Mouse (Mus musculus) layer of hippocampus, postnatal 10 days (tissue): ENCODE measurements around the gene Mob4. TPM values are rescaled to one million over a fixed set of nuclear protein-coding genes. Genes with fewer than 3 reads are reported as not detected.
"Not testable (repeated sequence)": the region's sequence is repeated elsewhere in the genome, so short reads cannot be mapped to it uniquely, and the experiment has no call there.

Source experiments
- DNase-seq, 2 experiments: peaks; one replicate each; pipeline ENCODE4 v3.0.0; 2021; ENCODE audit warnings: low spot score in 2 of 2
- long read RNA-seq: library from polyadenylated mRNA; stranded (forward); transcript quantifications from one replicate; pipeline ENCODE4 v2.0.0, GENCODE M21; 2023
- total RNA-seq, 2 experiments: library from RNA; stranded (reverse); gene quantifications; 2 replicates each; pipeline ENCODE4 v1.2.3; 2021

Gene Mob4
- total RNA-seq: 10 to 100 TPM; 64.7 to 79.4 TPM
- long read RNA-seq, transcript Mob4-205 (8 exons, 2,840 nt): major isoform, 100 of 111 reads
- long read RNA-seq, partial matches to known transcripts: 1 of 111 reads
- long read RNA-seq, other reads (novel, unspliced or antisense): 8 of 111 reads

DNA sequence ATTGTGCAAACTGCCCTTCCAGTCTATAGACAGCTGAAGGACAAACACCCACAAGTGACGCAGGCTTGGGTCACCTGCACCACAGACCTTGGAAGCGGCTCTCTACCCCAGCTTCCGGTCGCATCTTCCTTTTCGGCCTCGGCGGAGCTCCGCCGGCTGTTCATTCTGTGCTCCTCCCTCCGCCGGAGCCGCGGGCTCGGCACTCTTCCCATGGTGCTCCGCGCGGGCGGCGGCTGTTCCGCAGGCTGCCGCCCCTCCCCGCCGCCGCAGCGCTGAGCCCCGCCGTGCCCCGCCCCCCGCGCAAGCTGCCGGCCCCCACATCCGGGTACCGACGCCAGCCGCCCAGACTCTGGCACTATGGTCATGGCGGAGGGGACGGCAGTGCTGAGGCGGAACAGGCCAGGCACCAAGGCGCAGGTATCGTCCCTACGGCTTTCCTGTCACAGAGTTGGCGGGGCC, at the start of gene Mob4:
Gene Mob4, plus strand, starts transcription at position 289 of the 459 bp plus-strand sequence.
- DNase-seq: peak; percentile 95 to 96

DNA sequence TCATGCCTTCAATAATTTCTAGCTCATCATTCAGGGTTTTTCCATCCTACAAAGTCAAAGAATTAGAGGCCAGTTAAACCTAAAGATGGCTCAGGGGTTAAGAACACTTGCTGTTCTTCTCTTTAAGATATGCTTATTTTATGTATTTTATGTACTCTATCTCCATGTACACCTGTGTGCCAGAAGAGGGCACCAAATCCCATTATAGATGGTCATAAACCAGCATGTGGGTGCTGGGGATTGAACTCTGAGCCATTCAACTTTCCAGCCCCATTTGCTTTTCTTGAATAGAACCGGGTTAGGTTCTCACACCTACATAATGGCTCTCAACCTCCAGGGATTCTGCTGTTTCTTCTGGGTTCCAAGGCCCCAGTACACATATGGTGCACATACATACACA, 48.9 kb upstream of the Mob4 start:
- DNase-seq: no peak

DNA sequence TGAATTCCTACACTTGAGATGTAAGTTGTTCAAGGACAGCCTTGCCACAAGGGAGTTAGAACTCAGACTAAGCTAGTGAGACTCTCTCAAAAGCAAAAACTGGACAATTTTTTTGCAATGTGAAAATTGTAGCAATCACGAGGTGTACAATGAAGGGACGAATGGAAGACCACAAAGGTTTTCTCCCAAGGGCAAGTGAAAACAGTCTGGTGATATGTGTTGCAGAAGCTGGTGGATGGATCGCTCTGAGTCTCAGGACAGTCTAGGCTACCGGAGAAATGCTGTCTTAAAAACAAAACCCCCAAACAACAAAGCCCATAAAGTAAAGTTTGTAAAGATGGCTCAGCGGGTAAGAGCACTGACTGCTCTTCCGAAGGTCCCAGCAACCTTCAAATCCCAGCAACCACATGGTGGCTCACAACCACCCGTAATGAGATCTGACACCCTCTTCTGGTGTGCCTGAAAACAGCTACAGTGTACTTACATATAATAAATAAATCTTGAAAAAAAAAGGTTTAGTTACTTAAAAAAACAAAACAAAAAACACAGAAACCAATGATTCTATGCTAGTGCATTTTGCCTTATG, 45.2 kb upstream of the Mob4 start:
- DNase-seq: no peak

DNA sequence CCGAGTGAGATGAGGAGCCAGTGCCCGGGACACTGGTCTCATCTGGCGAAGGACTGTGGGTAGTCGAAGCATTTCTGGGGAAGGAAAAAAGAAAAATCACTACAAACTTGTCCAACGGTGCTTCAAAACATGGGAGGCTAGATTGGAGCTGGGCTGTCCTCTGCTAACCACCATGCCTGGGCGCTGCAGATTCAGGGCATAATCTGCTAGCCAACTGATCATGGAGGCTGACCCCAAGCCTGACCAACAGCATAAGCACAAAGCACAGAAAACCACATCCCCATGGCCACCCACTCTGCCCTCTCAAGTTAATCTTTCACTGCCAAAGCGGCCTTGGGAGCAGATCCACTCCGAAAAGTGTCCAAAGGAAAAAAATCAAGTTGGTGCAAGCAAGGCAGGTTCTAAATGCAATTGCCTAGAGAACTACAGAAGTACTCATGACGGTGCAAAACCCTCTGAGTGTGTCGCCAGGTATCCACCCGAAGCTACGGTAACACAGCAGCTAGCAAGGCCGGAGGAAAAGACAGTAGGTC, 44.1 kb upstream of the Mob4 start:
- DNase-seq: peak; percentile 15 to 21

DNA sequence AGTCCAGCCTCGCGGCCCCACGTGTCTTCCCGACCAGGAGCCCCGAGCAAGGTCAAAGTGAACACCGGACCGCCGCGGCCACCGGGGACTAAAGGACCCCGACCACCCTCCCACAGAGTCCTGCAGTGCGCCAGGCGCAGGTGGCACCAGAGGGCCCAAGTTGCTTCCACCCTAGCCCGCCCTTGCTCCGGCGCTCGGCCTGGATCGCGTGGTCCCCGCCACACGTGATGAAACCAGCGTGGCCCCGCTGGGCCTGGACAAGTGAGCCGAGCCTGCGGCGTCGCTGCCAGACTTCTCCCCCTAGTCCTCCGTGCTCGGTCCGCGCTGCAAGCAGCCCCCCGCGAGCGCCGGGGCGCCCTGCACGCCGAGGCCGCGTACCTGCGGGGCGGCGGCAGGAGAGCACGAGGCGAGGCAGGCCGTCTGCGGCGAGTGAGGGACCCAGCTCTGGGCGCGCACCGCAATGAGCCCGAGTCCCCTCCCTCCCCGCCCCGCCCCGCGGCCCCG, 43.6 kb upstream of the Mob4 start:
- DNase-seq: peak in 1 of 2 experiments; percentile 70

DNA sequence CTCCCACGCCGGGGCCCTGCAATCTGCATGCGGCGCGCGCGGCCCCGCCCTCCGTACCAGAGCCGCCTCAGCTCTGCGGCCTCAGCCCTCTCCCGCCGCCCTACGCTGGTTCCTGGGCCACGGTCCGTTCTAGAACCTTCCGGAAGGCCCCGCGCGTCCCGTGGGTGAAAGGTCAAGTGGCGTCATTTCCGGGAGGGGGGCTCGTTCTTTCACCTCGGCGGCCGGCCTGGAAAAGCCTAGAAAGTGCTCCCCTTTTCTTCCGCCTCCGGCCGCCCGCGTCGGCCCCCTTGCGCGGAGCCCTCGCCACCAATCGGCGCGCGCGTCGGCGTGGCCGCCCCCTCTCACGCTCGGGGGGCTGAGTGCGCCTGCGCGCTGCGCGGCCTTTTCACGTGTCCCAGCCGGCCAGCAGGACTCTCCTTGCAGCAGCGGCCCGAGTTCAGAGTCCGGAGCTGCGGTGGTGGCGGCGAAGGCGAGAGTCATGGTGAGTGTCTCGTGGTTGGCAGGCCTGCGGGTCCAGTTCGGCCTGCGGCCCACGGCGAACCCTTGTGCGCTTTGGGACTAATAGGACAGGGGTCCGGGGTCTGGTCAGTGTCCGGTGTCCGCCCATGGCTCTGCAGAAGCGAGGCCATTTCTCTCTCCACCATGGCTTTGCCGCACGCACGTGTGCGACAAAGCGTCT, 43.0 kb upstream of the Mob4 start, which contains the start of the genes Hspe1 and Hspd1:
Gene Hspe1, plus strand, starts transcription at position 201 of the 679 bp plus-strand sequence.
Gene Hspd1, minus strand, starts transcription at position 312 of the 679 bp plus-strand sequence.
- DNase-seq: peak; percentile 97 to 99

DNA sequence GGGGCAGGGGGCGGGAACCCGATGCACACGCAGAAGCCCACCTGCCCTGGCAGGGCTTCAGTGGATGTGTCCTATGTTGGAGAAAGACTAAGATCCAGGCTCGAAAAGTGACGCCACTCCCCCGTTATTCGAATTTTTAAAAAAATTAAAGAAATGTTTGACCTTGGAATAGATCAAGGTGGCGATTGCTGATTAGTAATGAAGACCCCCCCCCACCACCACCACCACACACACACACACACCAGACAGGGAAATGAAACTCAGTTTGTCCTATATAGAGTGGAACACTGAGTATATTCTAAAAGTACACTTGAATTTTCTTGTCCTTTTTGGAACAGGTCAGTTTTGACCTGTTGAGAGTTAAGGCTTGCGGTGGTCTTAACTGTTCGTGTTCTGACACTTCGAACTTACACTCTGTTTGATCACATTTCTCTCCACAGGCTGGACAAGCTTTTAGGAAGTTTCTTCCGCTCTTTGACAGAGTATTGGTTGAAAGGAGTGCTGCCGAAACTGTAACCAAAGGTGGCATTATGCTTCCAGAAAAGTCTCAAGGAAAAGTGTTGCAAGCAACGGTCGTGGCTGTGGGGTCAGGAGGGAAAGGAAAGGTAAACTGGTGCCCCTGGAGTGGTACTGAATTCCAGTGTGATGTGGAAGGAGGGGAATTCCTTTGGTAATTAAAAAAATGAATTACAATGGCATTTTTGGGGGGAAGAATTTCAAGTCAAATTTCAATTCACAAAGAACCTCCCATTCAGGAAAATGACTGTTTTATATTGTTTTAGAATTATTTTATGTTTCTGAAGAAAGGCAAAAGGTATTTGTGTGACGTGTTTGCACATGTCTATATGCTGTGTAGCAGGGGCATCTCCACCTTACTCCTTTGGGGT, 42.2 kb upstream of the Mob4 start:
- no peak for DNase-seq

DNA sequence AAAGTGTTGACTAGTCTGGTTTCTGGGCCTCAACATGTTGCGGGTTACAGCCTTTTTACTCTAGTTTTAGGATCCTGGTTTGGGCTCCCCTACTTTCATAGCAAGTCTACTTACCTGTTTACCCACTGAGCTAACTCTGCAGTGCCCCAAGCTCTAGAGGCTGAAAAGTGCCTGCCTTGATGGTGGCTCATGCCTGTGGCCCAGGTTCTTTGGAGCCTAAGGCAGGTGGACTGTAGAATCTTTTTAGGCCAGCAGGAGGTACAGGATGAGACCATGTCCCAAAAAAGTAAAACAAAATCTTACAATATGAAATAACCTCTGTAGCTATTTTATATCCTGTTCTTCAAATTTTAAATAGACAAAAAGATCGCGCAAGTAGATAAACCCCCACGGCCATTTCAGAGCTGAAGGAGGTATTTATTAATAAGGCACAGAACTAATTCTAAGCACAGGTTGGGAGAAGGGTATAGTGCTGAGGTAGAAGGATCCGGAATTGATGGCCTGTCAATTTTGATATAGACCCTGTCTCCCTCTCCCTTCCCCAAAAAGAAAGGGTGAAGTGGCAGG, 41.5 kb upstream of the Mob4 start:
- no peak for DNase-seq

DNA sequence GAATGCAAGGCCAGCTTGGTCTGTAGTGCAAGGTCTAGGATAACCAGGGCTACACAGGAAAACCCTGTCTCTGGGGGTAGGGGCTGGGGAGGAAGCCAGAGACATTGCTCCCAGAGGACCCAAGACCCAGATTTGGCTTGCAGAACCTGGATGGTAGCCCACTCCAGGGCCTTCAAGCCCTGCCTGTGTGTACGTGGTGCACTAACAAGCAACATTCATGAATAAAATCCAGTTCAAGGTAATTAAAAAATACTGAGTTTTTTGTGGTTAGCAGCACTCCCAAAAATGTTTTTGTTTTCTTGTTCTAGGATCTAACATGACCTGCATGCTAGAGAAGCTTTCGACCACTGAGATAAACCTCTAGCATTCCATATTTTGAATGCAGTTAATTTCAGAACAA, 39.0 kb upstream of the Mob4 start:
- DNase-seq: no peak

DNA sequence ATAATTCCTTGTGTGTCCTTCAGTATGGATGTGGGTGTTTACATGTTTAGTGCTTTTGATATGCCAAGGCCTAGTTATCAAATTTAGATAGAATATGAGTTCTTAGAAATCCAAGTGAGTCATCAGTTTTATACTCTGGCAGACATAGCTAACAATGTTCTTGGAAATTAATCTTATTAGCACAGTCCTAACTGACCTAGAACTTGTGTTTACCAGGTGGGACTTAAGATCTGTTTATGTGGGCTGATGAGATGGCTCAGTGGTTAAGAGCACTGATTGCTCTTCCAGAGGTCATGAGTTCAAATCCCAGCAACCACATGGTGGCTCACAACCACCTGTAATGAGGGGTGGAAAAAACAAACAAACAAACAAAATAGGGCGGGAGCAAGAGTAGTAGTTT, 38.6 kb upstream of the Mob4 start:
- DNase-seq: no peak

DNA sequence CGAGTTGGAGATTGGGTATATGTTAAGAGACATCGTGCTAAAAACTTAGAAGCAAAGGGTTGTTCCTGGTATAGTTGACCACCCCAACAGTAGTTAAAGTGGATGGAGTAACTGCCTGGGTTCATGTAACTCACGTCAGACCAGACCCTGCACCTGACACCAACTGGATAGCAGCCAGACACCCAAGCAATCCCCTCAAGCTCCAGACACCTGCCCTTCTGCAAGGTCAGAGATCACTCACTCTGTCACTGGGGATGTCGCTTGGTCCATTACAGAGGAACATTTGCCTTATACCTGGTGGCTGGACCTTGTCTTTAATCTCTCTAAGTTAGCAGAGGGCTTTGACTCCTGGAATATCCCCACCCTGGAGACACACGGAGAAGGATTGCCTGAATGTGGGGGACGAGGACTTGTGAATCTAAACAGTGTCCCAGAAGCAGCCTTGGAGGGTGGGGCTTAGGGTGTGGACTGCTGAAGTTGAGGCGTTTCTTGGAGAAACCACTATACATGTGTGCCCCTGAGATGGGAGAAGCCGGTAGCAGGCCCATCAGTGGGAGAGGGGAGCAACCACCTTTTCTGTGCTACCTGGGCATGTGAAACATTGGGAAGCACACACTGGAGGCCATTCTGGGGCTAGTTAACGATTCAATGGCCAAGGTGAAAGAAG, 24.0 kb upstream of the Mob4 start:
- DNase-seq: no peak

DNA sequence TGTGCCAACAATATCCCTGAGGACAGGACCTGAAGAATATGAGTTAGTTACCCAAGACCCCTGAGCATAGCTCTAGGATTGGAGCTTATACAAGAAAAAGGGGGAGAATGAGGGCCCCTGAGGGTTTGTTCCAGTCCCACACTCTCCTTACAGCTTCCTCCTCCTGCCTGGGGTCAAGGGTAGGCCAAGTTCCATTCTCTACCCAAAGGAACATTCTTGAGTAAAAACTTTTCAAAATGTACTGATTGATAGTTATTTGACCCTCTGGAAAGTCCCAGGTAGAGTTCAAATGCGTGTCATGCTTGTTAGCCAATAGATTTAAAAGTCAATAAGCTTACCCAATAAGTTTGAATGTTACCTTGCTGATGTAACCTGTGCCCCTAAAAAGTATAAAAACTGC, 23.4 kb upstream of the Mob4 start:
- no peak for DNase-seq

DNA sequence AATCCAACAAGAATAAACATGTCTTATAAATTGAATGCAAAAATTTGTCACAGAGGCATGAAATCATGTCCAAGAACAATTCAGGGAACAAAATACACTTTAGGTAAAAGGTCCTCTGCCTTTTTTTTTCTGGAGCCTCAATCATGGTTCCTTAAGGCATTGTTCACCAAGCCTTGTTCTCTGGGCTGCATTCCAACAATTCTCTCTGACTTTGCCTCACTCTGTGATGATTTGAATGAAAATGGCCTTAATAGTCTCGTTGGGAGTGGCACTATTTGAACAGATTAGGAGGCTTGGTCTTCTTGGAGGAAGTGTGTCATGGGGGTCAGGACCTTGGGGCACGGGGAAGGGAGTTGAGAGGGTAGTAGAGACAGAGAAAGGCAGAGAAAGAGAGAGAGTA, 22.6 kb upstream of the Mob4 start:
- no peak for DNase-seq

DNA sequence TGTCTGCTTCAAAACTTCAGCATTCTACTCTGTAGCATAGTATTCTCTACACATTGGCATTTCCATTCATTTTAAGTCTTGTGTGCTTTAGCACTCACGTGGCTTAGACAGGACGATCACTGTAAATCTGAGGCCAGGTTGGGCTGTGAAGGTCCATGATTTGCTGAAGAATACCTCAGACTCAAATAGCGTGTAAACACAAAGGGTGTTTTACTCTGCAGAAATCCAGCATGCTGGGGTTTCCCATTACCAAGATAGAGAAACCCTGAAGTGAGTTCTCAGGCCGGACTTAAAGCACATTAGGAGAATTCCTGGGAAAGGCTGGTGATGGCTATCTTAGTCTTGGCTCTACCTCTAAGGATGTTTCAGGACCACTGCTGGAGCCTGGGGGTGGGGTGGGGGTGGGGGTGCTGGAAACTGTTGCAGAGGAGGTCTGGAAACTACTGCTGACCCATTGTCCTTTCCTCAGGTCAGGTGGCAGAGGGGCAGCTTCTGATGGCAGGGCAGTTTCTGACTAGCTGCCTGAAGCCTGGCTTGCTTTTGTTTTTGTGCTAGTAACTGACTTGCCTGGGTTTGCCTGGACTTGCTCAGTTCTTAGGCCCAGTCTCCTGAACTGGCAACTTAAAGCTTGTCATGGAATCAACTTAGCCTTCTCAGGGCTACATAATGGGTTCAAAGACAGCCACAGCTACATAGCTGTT, 21.8 kb upstream of the Mob4 start:
- no peak for DNase-seq

DNA sequence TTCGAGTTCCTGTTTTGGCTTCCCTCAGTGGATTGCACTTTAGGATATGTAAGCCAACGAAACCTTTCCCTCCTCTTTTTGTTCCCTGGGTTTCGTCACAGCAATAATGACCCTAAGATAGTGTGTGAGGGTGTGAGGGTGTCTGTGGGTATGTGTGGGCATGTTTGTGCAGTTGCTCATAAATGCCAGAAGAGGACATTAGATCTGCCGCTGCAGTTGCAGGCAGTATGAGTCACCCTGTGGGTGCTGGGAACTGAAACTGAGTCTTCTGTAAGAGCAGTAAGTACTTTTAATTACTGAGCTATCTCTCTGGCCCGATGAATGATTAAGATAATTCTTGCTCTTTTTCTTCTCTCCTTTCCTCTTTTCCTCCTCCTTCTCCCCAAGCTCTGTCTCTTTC, 8.0 kb upstream of the Mob4 start:
- DNase-seq: no peak

DNA sequence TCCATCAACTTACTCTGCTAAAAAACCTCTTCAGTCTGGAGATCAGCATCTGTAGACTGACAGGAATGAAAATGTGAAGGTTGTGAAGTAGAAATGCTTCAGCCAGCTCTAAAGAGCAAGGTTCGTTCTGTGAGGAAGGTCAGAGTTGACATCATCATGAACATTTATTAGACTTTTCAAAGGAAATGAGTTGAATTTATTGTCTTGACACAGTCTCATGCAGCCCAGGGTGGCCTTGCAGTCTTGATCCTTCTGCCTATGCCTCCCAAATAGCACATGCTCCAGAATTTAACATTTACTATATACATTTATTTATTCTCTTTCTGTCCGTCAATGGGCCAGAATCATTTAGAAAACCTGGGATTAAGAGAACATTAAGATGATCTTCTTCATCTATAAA, 7.5 kb upstream of the Mob4 start:
- no peak for DNase-seq

DNA sequence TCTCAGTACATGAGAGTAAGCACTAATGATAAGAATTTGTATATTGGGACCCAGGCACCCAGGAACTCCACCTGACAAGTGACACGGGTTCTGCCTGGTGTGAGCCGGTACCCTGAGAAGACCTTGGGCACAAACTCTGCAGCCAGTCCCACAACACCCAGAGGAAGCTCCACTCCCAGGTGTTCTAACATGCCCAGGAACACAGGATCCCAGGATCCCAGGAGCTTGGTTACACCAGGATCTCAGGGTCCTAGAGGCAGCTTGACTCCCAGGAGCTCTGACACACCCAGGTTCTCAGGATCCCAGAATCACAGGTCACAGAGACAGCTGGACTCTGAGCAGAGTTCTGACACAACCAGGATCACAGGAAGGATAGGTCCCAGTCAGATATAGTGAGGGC, 6.9 kb upstream of the Mob4 start:
- not testable (repeated sequence) for DNase-seq

DNA sequence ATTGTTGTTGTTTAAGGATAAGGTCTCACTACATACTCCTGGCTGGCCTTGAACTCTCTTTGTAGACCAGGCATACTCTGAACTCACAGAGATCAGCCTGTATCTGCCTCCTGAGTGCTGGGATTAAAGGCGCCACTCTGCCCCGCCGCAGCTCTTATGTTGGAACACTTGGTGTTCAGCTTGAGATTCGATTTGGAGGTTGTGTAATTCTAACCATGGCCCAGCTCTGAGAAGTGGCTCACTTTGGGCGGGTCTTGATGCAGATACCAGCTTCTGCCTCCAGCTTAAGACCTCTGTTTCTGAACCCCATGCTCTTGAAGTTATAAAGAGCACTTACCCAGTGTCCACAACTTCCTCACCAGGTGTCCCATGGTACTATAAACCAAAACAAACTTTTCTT, 1.3 kb upstream of the Mob4 start:
- DNase-seq: no peak

DNA sequence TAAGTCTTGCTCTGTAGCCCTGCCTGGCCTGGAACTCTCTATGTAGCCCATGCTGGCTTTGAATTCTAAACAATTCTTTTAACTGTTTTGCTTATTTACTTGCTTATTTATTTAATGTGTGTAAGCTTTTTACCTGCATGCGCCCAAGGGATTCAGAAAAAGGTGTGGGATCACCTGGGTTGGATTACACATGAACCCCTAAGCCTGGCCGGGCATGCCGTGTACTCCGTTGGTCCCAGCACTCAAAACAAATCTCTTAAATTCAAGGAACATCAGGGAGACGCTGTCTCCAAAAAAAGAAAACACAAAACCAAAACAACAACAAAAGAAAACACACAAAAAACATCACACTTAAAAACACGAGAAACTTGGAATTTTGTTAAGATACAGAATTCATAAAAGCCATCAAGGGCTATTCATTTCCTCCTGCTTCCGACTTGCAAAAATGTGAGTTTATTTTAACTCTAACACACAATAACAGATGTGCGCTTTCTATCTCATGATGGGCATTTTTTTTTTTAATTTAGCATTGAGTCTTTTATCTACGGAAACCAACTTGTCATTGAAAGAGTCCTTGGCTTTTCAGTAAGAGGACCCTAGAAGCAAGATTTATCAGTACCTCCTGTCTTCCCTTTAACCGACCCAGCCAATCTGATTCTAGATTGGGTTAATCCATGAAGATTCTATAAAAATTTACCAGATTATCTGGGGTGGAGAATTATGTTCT, 678 bp upstream of the Mob4 start:
- DNase-seq: no peak
